Mouse (Mus musculus) liver, postnatal 0 days (tissue): ENCODE data around the gene Slc16a6. TPM values are rescaled to one million over a fixed set of nuclear protein-coding genes. Genes with fewer than 3 reads are reported as not detected.

Experiments
- ATAC-seq: fragments of 200-750 bp; cut with Nextera tagmentation; 2 replicates; pipeline ENCODE4 v1.8.0; 2017; ENCODE audit warnings: mild to moderate bottlenecking, moderate library complexity
- DNase-seq: peaks from one replicate; pipeline ENCODE4 v3.0.0-alpha.2; 2016
- H3K27ac ChIP-seq: fragments of 300-500 bp; sonication (generic); 2 replicates; pipeline ENCODE4 v1.5.1; 2014; ENCODE audit warnings: antibody characterized with exemption, moderate library complexity, mild to moderate bottlenecking, low read depth
- H3K27me3 ChIP-seq: fragments of 300-500 bp; sonication (generic); 2 replicates; pipeline ENCODE4 v1.6.1; 2014; ENCODE audit warnings: low read length, control low read depth, mixed read lengths; ENCODE audit not compliant: insufficient read depth
- H3K36me3 ChIP-seq: fragments of 300-500 bp; sonication (generic); replicated peaks from 2 replicates; pipeline ENCODE4 v1.6.1; 2014; ENCODE audit warnings: mild to moderate bottlenecking, control low read depth, low read length, moderate library complexity, mixed read lengths; ENCODE audit not compliant: insufficient read depth
- H3K4me1 ChIP-seq: fragments of 300-500 bp; sonication (generic); 2 replicates; pipeline ENCODE4 v1.6.1; 2014; ENCODE audit warnings: antibody characterized with exemption, mild to moderate bottlenecking, control low read depth; ENCODE audit not compliant: insufficient read depth
- H3K4me2 ChIP-seq: fragments of 300-500 bp; sonication (generic); 2 replicates; pipeline ENCODE4 v1.6.1; 2014; ENCODE audit warnings: low read depth, mild to moderate bottlenecking, low read length, moderate library complexity, mixed read lengths
- H3K4me3 ChIP-seq: fragments of 300-500 bp; sonication (generic); 2 replicates; pipeline ENCODE4 v1.5.1; 2014; ENCODE audit warnings: low read depth, low read length
- H3K9ac ChIP-seq: fragments of 300-500 bp; sonication (generic); replicated peaks from 2 replicates; pipeline ENCODE4 v1.6.1; 2014; ENCODE audit warnings: mild to moderate bottlenecking, moderate library complexity
- H3K9me3 ChIP-seq: fragments of 300-500 bp; sonication (generic); 2 replicates; pipeline ENCODE4 v1.6.1; 2016; ENCODE audit warnings: mild to moderate bottlenecking, control low read depth, low read length, mixed read lengths
- CTCF ChIP-seq: sonication (generic); IDR thresholded peaks from 2 replicates; pipeline ENCODE4 v1.5.1; 2016; ENCODE audit warnings: antibody characterized with exemption, low read depth
- EP300 ChIP-seq: IDR thresholded peaks from 2 replicates; pipeline ENCODE4 v1.6.1; 2016; ENCODE audit warnings: antibody characterized with exemption, low read depth, mild to moderate bottlenecking
- WGBS: fragments of 180-500 bp; shearing (Covaris S2); extraction: QIAGEN DNeasy Blood & Tissue Kit; methylation state at CpG from one replicate; pipeline ENCODE4 v1.1.7; 2014; ENCODE audit not compliant: insufficient replicate concordance; 5-methylcytosine and 5-hydroxymethylcytosine counted together
- polyA plus RNA-seq: library from polyadenylated mRNA; unstranded; fragments of >200 nt; fragmentation: Nextera tagmentation; extraction: Ambion mirVana; gene quantifications from 2 replicates; pipeline ENCODE4 v1.2.1, GENCODE M21; 2015

The Slc16a6 gene
- polyA plus RNA-seq, 1 experiment from 2014 or later, result 18.8 TPM

DNA sequence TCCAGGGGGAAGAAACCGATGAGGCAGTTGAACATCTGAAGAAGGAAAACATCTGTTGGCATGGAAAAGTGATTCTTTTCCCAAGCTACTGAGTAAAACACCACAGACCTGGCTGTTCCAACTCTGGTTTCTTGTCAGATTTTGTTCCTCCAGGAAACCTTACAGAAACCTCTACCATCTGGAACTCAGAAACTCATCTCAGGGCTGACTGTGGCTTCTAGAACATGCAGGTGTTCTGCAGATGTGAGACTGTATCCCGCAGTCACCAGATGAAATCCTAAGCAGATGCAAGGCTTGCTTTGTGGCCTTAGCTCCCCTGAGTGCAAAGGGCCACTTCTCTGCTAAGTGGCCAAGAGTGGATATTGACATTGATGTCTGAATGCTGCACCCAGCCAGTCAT, 16.4 kb upstream of the Slc16a6 start:
- Histone ChIP-seq H3K4me1 (peaks cover 51% of the 10 kb centered on the region), H3K4me2 (no peak overlapping the region), H3K36me3 (no peaks in the 10 kb centered on the region), H3K27me3 (no peaks in the 10 kb centered on the region), H3K9me3 (no peaks in the 10 kb centered on the region), H3K9ac (no peak overlapping the region), H3K4me3 (no peak overlapping the region), H3K27ac (no peak overlapping the region)
- no peak for TF ChIP-seq CTCF
- TF ChIP-seq EP300, result no peak
- no peak for DNase-seq
- no peak for ATAC-seq
- WGBS, result 84% methylated on average over 2 of the region's 2 CpGs

- no peak for DNase-seq
- TF ChIP-seq EP300 (peak; percentile 66), CTCF (no peak)
- 53% methylated on average over 10 of the region's 10 CpGs for WGBS
- Histone ChIP-seq H3K36me3 (no peaks in the 10 kb centered on the region), H3K27ac (peak overlapping the region; percentile 80), H3K4me3 (no peak overlapping the region), H3K9ac (no peak overlapping the region), H3K9me3 (no peaks in the 10 kb centered on the region), H3K4me2 (no peak overlapping the region), H3K4me1 (peaks cover 39% of the 10 kb centered on the region), H3K27me3 (no peaks in the 10 kb centered on the region)
- peak; percentile 59 for ATAC-seq
Measured at GRCm38 (mm10) chr11:109487991-109488684, 14.7 kb upstream of the Slc16a6 start.

DNA sequence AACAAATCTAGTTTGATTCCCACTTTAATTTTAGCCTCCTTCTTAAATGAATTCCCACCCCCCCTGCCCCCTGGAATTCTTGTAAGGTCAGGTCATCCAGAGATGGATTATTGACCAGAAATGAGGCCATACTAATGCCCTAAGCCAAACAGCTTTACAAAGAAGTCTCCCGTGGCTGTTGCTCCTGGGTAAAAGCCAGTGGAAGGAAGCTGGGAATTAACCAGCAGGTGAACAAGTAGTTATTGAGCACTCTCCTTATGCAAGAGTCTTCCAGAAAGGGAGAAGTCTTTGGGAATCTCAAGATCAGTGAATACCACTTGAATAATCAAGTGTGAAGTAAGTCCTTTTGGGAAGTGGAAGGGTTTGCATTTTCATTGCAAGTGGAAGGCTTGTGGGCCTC, 13.7 kb upstream of the Slc16a6 start:
- ATAC-seq (no peak), DNase-seq (no peak)
- H3K9me3 ChIP-seq, result no peaks in the 10 kb centered on the region
- 0 out of 2 replicates have a peak overlapping the region, but pooled peaks have one; percentile 16 for H3K4me2 ChIP-seq
- H3K4me3 ChIP-seq, result no peak overlapping the region
- TF ChIP-seq CTCF (no peak), EP300 (no peak)
- no peak overlapping the region for H3K9ac ChIP-seq
- H3K27me3 ChIP-seq, result no peaks in the 10 kb centered on the region
- H3K27ac ChIP-seq, result peak overlapping the region; percentile 80; the same call in 1 of the 2 replicates
- H3K36me3 ChIP-seq, result no peaks in the 10 kb centered on the region
- peaks cover 30% of the 10 kb centered on the region for H3K4me1 ChIP-seq
- WGBS, result 48% methylated on average over 1 of the region's 1 CpGs

DNA sequence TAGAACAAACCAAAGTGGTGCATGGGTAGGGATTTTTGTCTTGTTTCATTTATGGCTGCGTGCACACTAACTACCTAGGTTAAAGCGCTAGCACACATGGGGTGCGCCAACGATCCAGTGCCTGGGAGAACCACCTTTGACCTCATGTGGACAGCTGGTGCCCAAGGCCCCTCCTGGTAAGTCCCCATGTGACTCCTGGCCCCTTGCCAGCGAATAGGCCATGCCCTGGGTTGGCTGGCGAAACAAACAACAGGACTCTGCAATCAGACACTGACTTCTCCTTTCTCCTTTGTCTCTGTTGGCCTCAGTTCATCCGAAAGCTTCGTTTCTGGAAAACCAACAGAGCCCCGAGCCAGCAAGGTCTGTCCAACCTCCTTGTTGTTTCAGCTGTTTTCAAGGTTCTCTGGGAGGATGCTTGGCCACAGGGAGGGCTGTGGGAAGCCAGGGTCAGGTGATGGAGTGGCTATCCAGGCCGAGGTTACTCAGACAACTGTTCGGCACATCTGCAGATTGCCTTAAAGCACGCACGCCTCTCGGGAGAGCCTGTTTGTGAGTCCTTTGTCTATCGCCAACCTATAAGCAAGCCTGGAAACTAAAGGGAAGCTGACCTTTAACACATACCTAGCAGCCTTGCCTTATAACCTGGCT, 12.1 kb upstream of the Slc16a6 start:
- Histone ChIP-seq H3K4me3 (no peak overlapping the region), H3K36me3 (no peaks in the 10 kb centered on the region), H3K9me3 (no peaks in the 10 kb centered on the region), H3K27me3 (no peaks in the 10 kb centered on the region), H3K27ac (peak overlapping the region; percentile 67), H3K4me1 (peaks cover 34% of the 10 kb centered on the region), H3K4me2 (peak overlapping the region; percentile 48), H3K9ac (0 out of 2 replicates have a peak overlapping the region, but pooled peaks have one; percentile 34)
- 73% methylated on average over 15 of the region's 15 CpGs for WGBS
- ATAC-seq (peak; percentile 87), DNase-seq (peak; percentile 88)
- TF ChIP-seq EP300 (peak; percentile 31; the same call in 1 of the 2 replicates), CTCF (no peak)

DNA sequence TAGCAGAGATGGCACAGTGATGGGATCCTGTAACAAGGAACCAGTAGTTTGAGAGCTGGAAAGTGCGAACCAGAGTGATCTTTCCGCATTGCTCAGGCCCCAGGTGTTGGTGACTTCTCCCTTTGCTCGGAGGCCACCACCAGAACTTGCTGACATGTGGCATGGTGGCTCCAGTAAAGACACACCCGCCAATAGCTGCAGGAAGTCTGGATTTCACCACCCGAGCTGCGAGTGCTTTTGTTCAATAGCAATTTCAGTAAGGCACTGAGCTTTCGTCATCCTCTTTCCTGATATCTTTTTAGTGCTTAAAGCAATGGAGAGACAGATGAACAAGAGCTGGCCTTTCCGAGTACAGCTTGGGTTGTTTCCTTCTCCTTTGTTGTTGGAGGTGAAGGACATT, 7.0 kb upstream of the Slc16a6 start:
- Histone ChIP-seq H3K4me1 (peaks cover 15% of the 10 kb centered on the region), H3K9me3 (no peaks in the 10 kb centered on the region), H3K4me3 (no peak overlapping the region), H3K36me3 (no peaks in the 10 kb centered on the region), H3K27ac (peak overlapping the region; percentile 63), H3K9ac (no peak overlapping the region), H3K27me3 (no peaks in the 10 kb centered on the region), H3K4me2 (no peak overlapping the region)
- 48% methylated on average over 8 of the region's 8 CpGs for WGBS
- DNase-seq (peak; percentile 41), ATAC-seq (no peak)
- TF ChIP-seq EP300, result no peak
- no peak for TF ChIP-seq CTCF

DNA sequence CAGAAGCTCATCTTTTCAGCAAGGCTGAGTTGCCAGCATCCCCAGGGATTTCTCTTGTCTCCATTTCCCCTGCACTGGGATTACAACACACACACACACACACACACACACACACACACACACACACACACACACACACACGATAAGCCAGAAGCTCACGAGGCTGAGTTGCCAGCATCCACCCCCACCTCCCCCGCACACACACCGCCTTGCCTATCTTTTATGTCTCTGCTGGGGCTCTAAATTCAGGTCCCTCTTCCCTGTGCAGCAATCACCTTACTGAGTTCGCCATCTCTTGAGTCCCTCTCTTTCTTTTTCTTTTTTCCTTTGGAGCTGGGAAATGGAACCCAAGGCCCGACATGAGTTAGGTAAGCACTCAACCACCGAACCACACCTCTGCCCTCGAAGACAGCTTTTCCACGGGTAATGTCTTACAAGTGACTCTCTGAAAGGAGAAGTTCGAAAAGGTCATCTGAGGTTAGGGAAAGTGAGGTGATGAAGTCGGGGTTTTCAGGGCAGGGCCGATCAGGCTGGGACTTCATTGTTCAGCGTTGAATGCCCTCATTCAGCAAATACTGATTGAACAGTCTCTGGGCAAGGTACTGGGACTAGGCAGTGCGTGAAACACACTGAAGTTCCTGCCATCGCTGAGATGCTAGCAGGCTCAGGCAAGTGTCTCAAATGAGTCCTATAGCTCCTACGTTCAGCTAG, 6.3 kb upstream of the Slc16a6 start:
- H3K9me3 ChIP-seq, result no peaks in the 10 kb centered on the region
- no peak overlapping the region for H3K9ac ChIP-seq
- DNase-seq (no peak), ATAC-seq (no peak)
- peaks cover 9% of the 10 kb centered on the region for H3K4me1 ChIP-seq
- H3K4me2 ChIP-seq, result no peak overlapping the region
- WGBS, result 53% methylated on average over 16 of the region's 16 CpGs
- H3K36me3 ChIP-seq, result no peaks in the 10 kb centered on the region
- TF ChIP-seq CTCF (no peak), EP300 (no peak)
- no peak overlapping the region for H3K4me3 ChIP-seq
- H3K27me3 ChIP-seq, result no peaks in the 10 kb centered on the region
- H3K27ac ChIP-seq, result peak overlapping the region; percentile 83
